Mouse (Mus musculus): ENCODE data around the gene Dnah2. TPM values are rescaled to one million over a fixed set of nuclear protein-coding genes. Genes with fewer than 3 reads are reported as not detected.
A peak's percentile ranks its signal among the peaks of the same experiment; 100 is the strongest.

Gene Dnah2
- total and polyA plus RNA-seq, 2 experiments from 2014 or later, result 3.0 to 12.3 TPM

GRCm38 (mm10) chr11:69415327-69415667, 133.6 kb downstream of the Dnah2 start:
- H3K4me1 ChIP-seq (ENCODE audit: insufficient read depth), result peaks cover 48% of the 10 kb centered on the region
- 4% methylated on average over 3 of the region's 3 CpGs for WGBS
- H3K27me3 ChIP-seq (ENCODE audit: insufficient read depth, low read length), result peaks cover 4% of the 10 kb centered on the region; the same call in 1 of the 2 replicates
- ATAC-seq, result peak; percentile 4; the same call in 1 of the 2 replicates
- H3K27ac ChIP-seq (ENCODE audit: low read depth, low read length), result peak overlapping the region; percentile 99
- DNase-seq, result peak; percentile 68
- H3K9ac ChIP-seq, result peak overlapping the region; percentile 85
- TF ChIP-seq CTCF (IDR thresholded peaks at IDR 0.05; ENCODE audit: low read depth), result peak; percentile 22
- H3K36me3 ChIP-seq (ENCODE audit: insufficient read depth), result peaks cover 11% of the 10 kb centered on the region
- peak overlapping the region; percentile 98 for H3K4me2 ChIP-seq (ENCODE audit: low read depth)
- H3K4me3 ChIP-seq (ENCODE audit: low read depth, low read length), result peak overlapping the region; percentile 71
- no peaks in the 10 kb centered on the region for H3K9me3 ChIP-seq (ENCODE audit: low read length)

GRCm38 (mm10) chr11:69414421-69415326, 134.2 kb downstream of the Dnah2 start:
- Histone ChIP-seq H3K36me3 (ENCODE audit: insufficient read depth) (peaks cover 11% of the 10 kb centered on the region), H3K4me2 (ENCODE audit: low read depth) (peak overlapping the region; percentile 98), H3K27ac (ENCODE audit: low read depth, low read length) (peak overlapping the region; percentile 99), H3K9me3 (ENCODE audit: low read length) (no peaks in the 10 kb centered on the region), H3K4me1 (ENCODE audit: insufficient read depth) (peaks cover 45% of the 10 kb centered on the region), H3K4me3 (ENCODE audit: low read depth, low read length) (peak overlapping the region; percentile 71), H3K9ac (peak overlapping the region; percentile 85), H3K27me3 (ENCODE audit: insufficient read depth, low read length) (no peaks in the 10 kb centered on the region)
- DNase-seq (no peak), ATAC-seq (no peak)
- 8% methylated on average over 4 of the region's 4 CpGs for WGBS
- TF ChIP-seq CTCF (IDR thresholded peaks at IDR 0.05; ENCODE audit: low read depth), result no peak

- H3K27ac ChIP-seq (ENCODE audit: low read depth, low read length), result peak within 1 kb of the TSS; percentile 99
Measured at GRCm38 (mm10) chr11:69413221-69414181, 135.4 kb downstream of the Dnah2 start, which contains the start of gene Kdm6b. TSS of gene Kdm6b (minus strand) at chr11:69413675.

GRCm38 (mm10) chr11:69412548-69412947, 136.4 kb downstream of the Dnah2 start:
- WGBS, result 51% methylated on average over 7 of the region's 7 CpGs

More at GRCm38 (mm10) chr11:69413221-69414181, 135.4 kb downstream of the Dnah2 start, which contains the start of gene Kdm6b:
- TF ChIP-seq CTCF (IDR thresholded peaks at IDR 0.05; ENCODE audit: low read depth), result peak; percentile 40
- H3K9ac ChIP-seq, result peak within 1 kb of the TSS; percentile 85
- peaks cover 39% of the 10 kb centered on the region for H3K4me1 ChIP-seq (ENCODE audit: insufficient read depth)
- peak within 1 kb of the TSS; percentile 98 for H3K4me2 ChIP-seq (ENCODE audit: low read depth)
- H3K4me3 ChIP-seq (ENCODE audit: low read depth, low read length), result peak within 1 kb of the TSS; percentile 71
- no peaks in the 10 kb centered on the region for H3K27me3 ChIP-seq (ENCODE audit: insufficient read depth, low read length)
- no peaks in the 10 kb centered on the region for H3K9me3 ChIP-seq (ENCODE audit: low read length)
- no peak for ATAC-seq
- WGBS, result 23% methylated on average over 12 of the region's 12 CpGs
- peaks cover 11% of the 10 kb centered on the region for H3K36me3 ChIP-seq (ENCODE audit: insufficient read depth)
- DNase-seq, result peak; percentile 88

GRCm38 (mm10) chr11:69411538-69412203, 137.2 kb downstream of the Dnah2 start:
- ATAC-seq, result no peak
- DNase-seq, result peak; percentile 63
- 0% methylated on average over 38 of the region's 39 CpGs for WGBS

More at GRCm38 (mm10) chr11:69412548-69412947, 136.4 kb downstream of the Dnah2 start:
- H3K4me3 ChIP-seq (ENCODE audit: low read depth, low read length), result peak overlapping the region; percentile 71
- H3K36me3 ChIP-seq (ENCODE audit: insufficient read depth), result peaks cover 16% of the 10 kb centered on the region
- H3K27ac ChIP-seq (ENCODE audit: low read depth, low read length), result peak overlapping the region; percentile 99
- H3K9me3 ChIP-seq (ENCODE audit: low read length), result no peaks in the 10 kb centered on the region
- TF ChIP-seq CTCF (IDR thresholded peaks at IDR 0.05; ENCODE audit: low read depth), result no peak
- no peak for ATAC-seq
- peaks cover 39% of the 10 kb centered on the region for H3K4me1 ChIP-seq (ENCODE audit: insufficient read depth)
- H3K27me3 ChIP-seq (ENCODE audit: insufficient read depth, low read length), result no peaks in the 10 kb centered on the region
- peak overlapping the region; percentile 98 for H3K4me2 ChIP-seq (ENCODE audit: low read depth)
- no peak for DNase-seq
- peak overlapping the region; percentile 85 for H3K9ac ChIP-seq

GRCm38 (mm10) chr11:69411073-69411535, 137.8 kb downstream of the Dnah2 start:
- Histone ChIP-seq H3K4me3 (ENCODE audit: low read depth, low read length) (peak overlapping the region; percentile 71), H3K36me3 (ENCODE audit: insufficient read depth) (peaks cover 29% of the 10 kb centered on the region), H3K4me1 (ENCODE audit: insufficient read depth) (peaks cover 31% of the 10 kb centered on the region), H3K27me3 (ENCODE audit: insufficient read depth, low read length) (no peaks in the 10 kb centered on the region), H3K9me3 (ENCODE audit: low read length) (no peaks in the 10 kb centered on the region), H3K9ac (peak overlapping the region; percentile 85), H3K4me2 (ENCODE audit: low read depth) (peak overlapping the region; percentile 98), H3K27ac (ENCODE audit: low read depth, low read length) (peak overlapping the region; percentile 99)
- WGBS, result 0% methylated on average over 26 of the region's 26 CpGs
- no peak for TF ChIP-seq CTCF (IDR thresholded peaks at IDR 0.05; ENCODE audit: low read depth)
- peak; percentile 96 for DNase-seq
- ATAC-seq, result peak; percentile 52

More at GRCm38 (mm10) chr11:69411538-69412203, 137.2 kb downstream of the Dnah2 start:
- Histone ChIP-seq H3K36me3 (ENCODE audit: insufficient read depth) (peaks cover 24% of the 10 kb centered on the region), H3K27me3 (ENCODE audit: insufficient read depth, low read length) (no peaks in the 10 kb centered on the region), H3K4me1 (ENCODE audit: insufficient read depth) (peaks cover 31% of the 10 kb centered on the region), H3K27ac (ENCODE audit: low read depth, low read length) (peak overlapping the region; percentile 99), H3K9ac (peak overlapping the region; percentile 85), H3K9me3 (ENCODE audit: low read length) (no peaks in the 10 kb centered on the region), H3K4me2 (ENCODE audit: low read depth) (peak overlapping the region; percentile 98), H3K4me3 (ENCODE audit: low read depth, low read length) (peak overlapping the region; percentile 71)
- no peak for TF ChIP-seq CTCF (IDR thresholded peaks at IDR 0.05; ENCODE audit: low read depth)
